Mouse (Mus musculus): Measurements from ENCODE around the gene Kcnh5. TPM values are rescaled to one million over a fixed set of nuclear protein-coding genes. Genes with fewer than 3 reads are reported as not detected.

Kcnh5 gene
- total and polyA plus RNA-seq, 3 experiments: not detected

DNA sequence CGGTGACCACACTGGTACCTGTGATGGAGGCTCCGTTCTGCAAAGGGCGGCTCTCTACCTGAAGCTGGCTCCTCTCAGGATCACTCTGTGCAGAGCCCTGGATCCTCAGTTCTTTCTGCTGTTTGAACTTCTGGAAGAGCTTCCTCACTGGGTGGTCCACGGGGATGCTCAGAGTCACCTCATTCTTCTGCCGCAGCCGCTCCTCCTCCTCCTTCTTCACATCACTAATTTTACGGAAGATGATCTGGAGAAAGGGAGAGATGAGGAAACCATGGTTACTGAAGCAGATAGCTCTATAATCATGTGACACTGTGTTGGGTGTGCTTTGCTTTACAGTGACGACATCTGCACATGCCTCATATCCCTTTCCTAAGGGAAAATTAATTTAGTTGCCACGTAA is 278.9 kb downstream of the Kcnh5 start:
- Histone ChIP-seq H3K27me3 (ENCODE audit: control insufficient read depth in 1 of 2, insufficient read depth in 2 of 2, low read length in 2 of 2) (no peaks in the 10 kb centered on the region), H3K27ac (ENCODE audit: control insufficient read depth, low read depth, low read length) (no peak overlapping the region), H3K4me1 (ENCODE audit: control insufficient read depth in 1 of 2, insufficient read depth in 2 of 2, low read length in 2 of 2) (no peaks in the 10 kb centered on the region), H3K4me3 (ENCODE audit: control insufficient read depth in 1 of 2, insufficient read depth in 1 of 2, low read depth in 2 of 2, low read length in 2 of 2) (no peak overlapping the region), H3K9ac (ENCODE audit: control insufficient read depth, low read depth, low read length, poor library complexity, severe bottlenecking) (no peak overlapping the region), H3K36me3 (ENCODE audit: control insufficient read depth in 1 of 2, insufficient read depth in 2 of 2, low read length in 2 of 2) (no peaks in the 10 kb centered on the region), H3K79me2 (ENCODE audit: control insufficient read depth, insufficient read depth, low read length, poor library complexity) (no peaks in the 10 kb centered on the region), H3K9me3 (replicated peaks; ENCODE audit: insufficient read depth, low read length) (no peaks in the 10 kb centered on the region)
- DNase-seq (ENCODE audit: low read depth, low spot score): no peak
- TF ChIP-seq ETS1 (IDR thresholded peaks at IDR 0.05; ENCODE audit: low read depth, low read length) (no peak), USF1 (IDR thresholded peaks at IDR 0.05; ENCODE audit: low read depth, low read length) (no peak), NRF1 (IDR thresholded peaks at IDR 0.05; ENCODE audit: insufficient read depth, low read depth, low read length, poor library complexity, severe bottlenecking) (no peak), UBTF (IDR thresholded peaks at IDR 0.05; ENCODE audit: borderline replicate concordance, insufficient read depth, low read depth, low read length) (no peak), MYC (IDR thresholded peaks at IDR 0.05; ENCODE audit: low read depth, low read length) (no peak), TBP (IDR thresholded peaks at IDR 0.05; ENCODE audit: low read depth, low read length) (no peak), GATA1 (IDR thresholded peaks at IDR 0.05; ENCODE audit: low read depth, low read length) (no peak), SIN3A (IDR thresholded peaks at IDR 0.05; ENCODE audit: low read length) (no peak), CTCF (IDR thresholded peaks at IDR 0.05 in 2 of 3, conservative IDR thresholded peaks at IDR 0.05 in 1 of 3; ENCODE audit: control insufficient read depth in 1 of 3, insufficient read depth in 1 of 3, low read depth in 2 of 3, low read length in 3 of 3, poor library complexity in 1 of 3, severe bottlenecking in 1 of 3) (no peak), SMC3 (IDR thresholded peaks at IDR 0.05; ENCODE audit: low read depth, low read length) (no peak), POLR2AphosphoS2 (IDR thresholded peaks at IDR 0.05; ENCODE audit: low read length) (no peak), MXI1 (IDR thresholded peaks at IDR 0.05; ENCODE audit: low read depth, low read length) (no peak), CHD2 (IDR thresholded peaks at IDR 0.05; ENCODE audit: low read length) (no peak), MEF2A (IDR thresholded peaks at IDR 0.05; ENCODE audit: extremely low read depth, insufficient replicate concordance, low read depth, low read length, poor library complexity, severe bottlenecking) (no peak), ZMIZ1 (IDR thresholded peaks at IDR 0.05; ENCODE audit: low read depth, low read length) (no peak), ELF1 (IDR thresholded peaks at IDR 0.05; ENCODE audit: low read depth, low read length) (no peak), MAFK (IDR thresholded peaks at IDR 0.05; ENCODE audit: borderline replicate concordance, low read depth, low read length) (no peak), JUND (IDR thresholded peaks at IDR 0.05; ENCODE audit: low read depth, low read length) (no peak), MAZ (IDR thresholded peaks at IDR 0.05; ENCODE audit: low read depth, low read length) (no peak)

DNA sequence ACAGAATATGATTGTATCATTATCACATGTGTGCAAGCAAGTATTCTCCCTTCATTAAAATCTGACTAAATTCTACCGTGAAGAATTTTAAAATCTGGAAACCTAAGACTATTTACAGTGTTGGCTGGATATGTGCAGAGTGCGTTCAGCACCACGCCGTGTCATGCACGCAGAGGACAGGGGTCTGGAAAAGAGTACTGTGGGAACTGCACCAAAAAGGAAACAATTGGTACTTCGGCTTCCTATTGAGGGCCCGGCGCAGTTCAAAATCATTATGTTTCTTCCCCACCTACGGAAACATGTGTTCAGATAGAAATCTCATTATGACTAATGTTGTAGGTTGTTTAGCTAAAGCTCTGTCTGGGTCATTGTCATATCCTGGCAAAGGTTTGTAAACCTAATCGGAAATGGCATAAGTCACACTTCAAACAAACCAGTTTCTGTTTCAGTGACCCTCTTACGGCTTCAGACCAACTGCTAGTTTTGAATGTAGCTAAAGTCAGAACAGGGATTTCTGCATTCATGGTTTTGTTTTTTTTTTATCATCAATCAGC is 282.2 kb downstream of the Kcnh5 start:
- Histone ChIP-seq H3K9ac (ENCODE audit: control insufficient read depth, low read depth, low read length, poor library complexity, severe bottlenecking) (no peak overlapping the region), H3K79me2 (ENCODE audit: control insufficient read depth, insufficient read depth, low read length, poor library complexity) (no peaks in the 10 kb centered on the region), H3K9me3 (replicated peaks; ENCODE audit: insufficient read depth, low read length) (no peaks in the 10 kb centered on the region), H3K4me3 (ENCODE audit: control insufficient read depth in 1 of 2, insufficient read depth in 1 of 2, low read depth in 2 of 2, low read length in 2 of 2) (no peak overlapping the region), H3K4me1 (ENCODE audit: control insufficient read depth in 1 of 2, insufficient read depth in 2 of 2, low read length in 2 of 2) (no peaks in the 10 kb centered on the region), H3K27ac (ENCODE audit: control insufficient read depth, low read depth, low read length) (no peak overlapping the region), H3K36me3 (ENCODE audit: control insufficient read depth in 1 of 2, insufficient read depth in 2 of 2, low read length in 2 of 2) (no peaks in the 10 kb centered on the region), H3K27me3 (ENCODE audit: control insufficient read depth in 1 of 2, insufficient read depth in 2 of 2, low read length in 2 of 2) (no peaks in the 10 kb centered on the region)
- TF ChIP-seq NELFE (IDR thresholded peaks at IDR 0.05; ENCODE audit: low read depth, low read length) (no peak), TAL1 (IDR thresholded peaks at IDR 0.05; ENCODE audit: low read length) (no peak), CTCF (IDR thresholded peaks at IDR 0.05 in 2 of 3, conservative IDR thresholded peaks at IDR 0.05 in 1 of 3; ENCODE audit: control insufficient read depth in 1 of 3, insufficient read depth in 1 of 3, low read depth in 2 of 3, low read length in 3 of 3, poor library complexity in 1 of 3, severe bottlenecking in 1 of 3) (no peak), ZC3H11A (IDR thresholded peaks at IDR 0.05; ENCODE audit: low read depth, low read length) (no peak), USF2 (IDR thresholded peaks at IDR 0.05; ENCODE audit: borderline replicate concordance in 1 of 2, insufficient read depth in 1 of 2, low read depth in 1 of 2, low read length in 2 of 2) (no peak), EP300 (IDR thresholded peaks at IDR 0.05; ENCODE audit: low read depth in 1 of 2, low read length in 2 of 2) (no peak), TBP (IDR thresholded peaks at IDR 0.05; ENCODE audit: low read depth, low read length) (no peak), JUND (IDR thresholded peaks at IDR 0.05; ENCODE audit: low read depth, low read length) (no peak), CHD1 (IDR thresholded peaks at IDR 0.05; ENCODE audit: low read depth, low read length) (no peak), CHD2 (IDR thresholded peaks at IDR 0.05; ENCODE audit: low read length) (no peak), RAD21 (IDR thresholded peaks at IDR 0.05; ENCODE audit: low read depth, low read length) (no peak), POLR2AphosphoS5 (IDR thresholded peaks at IDR 0.05; ENCODE audit: borderline replicate concordance, low read depth, low read length) (no peak), E2F4 (IDR thresholded peaks at IDR 0.05; ENCODE audit: borderline replicate concordance, low read depth, low read length) (no peak), UBTF (IDR thresholded peaks at IDR 0.05; ENCODE audit: borderline replicate concordance, insufficient read depth, low read depth, low read length) (no peak), MXI1 (IDR thresholded peaks at IDR 0.05; ENCODE audit: low read depth, low read length) (no peak), MYC (IDR thresholded peaks at IDR 0.05; ENCODE audit: low read depth, low read length) (no peak), ETS1 (IDR thresholded peaks at IDR 0.05; ENCODE audit: low read depth, low read length) (no peak), MAZ (IDR thresholded peaks at IDR 0.05; ENCODE audit: low read depth, low read length) (no peak)
- DNase-seq (ENCODE audit: low read depth, low spot score): no peak

Measured in MEL (cell line).